Mouse (Mus musculus): ENCODE measurements around the gene Calr3.

Gene Calr3

DNA sequence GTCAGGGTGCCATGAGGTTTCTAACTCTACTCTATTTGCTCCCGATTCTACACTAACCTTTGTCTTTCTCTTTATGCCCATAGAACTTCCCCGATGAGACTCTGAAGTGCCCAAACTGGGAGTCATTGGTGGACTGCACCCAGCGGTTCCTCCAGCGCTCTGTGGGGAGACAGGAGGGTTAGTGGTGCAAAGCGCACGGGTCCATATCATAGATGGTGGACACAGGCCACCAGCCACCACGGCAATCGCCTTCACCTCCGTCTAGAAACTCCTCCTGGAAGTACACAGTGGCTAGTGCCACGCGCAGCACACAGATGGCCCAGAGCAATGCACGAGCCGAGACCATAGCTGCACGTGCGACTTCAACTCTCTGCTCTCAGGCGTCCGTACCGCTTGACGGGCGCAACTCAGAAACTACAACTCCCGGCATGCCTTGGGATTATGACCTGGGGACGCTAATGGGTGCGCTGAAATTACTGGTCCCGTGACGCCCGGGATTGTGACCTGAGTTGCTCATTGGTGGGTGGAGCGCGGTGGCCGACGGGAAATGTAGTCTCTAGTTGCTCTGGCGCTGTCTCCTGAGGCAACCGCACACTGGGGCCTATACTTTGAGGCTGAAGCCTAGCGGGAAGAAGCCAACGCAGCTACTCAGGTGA is at the start of gene Calr3, which contains the start of gene 1700030K09Rik:
Gene Calr3, minus strand, starts transcription at position 533 of the 656 bp plus-strand sequence.
Gene 1700030K09Rik, plus strand, starts transcription at position 543 of the 656 bp plus-strand sequence.
- DNase-seq (ENCODE audit: low spot score in 2 of 2), result peak; percentile 97 to 98

DNA sequence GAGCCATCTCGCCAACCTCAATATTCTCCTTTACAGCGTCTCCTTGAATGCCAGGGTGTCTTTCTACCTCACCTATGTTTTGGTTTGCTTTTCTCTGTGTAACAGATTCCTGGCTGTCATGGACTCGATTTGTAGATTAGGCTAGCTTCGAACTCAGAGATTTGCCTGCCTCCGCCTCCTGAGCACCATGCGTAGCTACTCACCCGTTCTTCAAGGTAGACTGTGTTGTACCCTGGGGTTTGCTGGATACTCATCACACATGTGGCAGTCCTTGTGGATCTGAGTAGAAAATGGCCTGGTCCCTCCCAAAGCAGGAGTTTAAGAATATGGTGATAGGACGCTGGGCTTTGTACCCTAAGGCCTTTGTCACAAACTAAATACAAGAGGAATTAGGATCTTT is 49.7 kb upstream of the Calr3 start:
- no peak for DNase-seq (ENCODE audit: low spot score in 2 of 2)

DNA sequence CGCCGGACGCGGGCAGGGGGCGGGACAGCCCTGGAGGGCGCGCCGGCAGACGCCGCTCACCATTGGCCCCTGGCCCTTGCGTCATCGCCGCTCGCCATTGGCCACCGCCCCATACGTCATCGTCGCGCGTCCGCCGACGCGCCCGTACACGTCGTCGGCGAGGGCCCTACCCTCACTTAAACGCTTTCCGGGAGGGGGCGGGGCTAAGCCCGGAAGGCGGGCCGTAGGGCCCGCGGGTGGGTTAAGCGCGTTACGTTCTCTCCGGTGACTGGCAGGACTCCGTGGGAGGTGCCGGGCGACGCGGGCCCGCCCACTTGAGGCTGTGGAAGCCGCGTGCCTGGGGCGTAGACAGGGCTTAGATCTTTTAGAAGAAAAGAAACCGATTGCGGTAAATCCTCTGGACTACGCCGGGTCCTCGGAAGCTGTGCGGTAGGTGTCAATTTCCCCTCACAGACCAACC is 49.0 kb upstream of the Calr3 start:
- peak; percentile 100 for DNase-seq (ENCODE audit: low spot score in 2 of 2)

GRCm38 (mm10) chr8:72491680-72492621 is 48.3 kb upstream of the Calr3 start, which contains the start of gene Slc35e1:
Gene Slc35e1, minus strand, starts transcription at chr8:72492614.
- DNase-seq (ENCODE audit: low spot score in 2 of 2), result peak in 1 of 2 experiments; percentile 24

- DNase-seq (ENCODE audit: low spot score in 2 of 2), result no peak
These were observed 47.3 kb upstream of the Calr3 start for GRCm38 (mm10) chr8:72491017-72491416.

GRCm38 (mm10) chr8:72487014-72487413 is 43.3 kb upstream of the Calr3 start:
- no peak for DNase-seq (ENCODE audit: low spot score in 2 of 2)

DNA sequence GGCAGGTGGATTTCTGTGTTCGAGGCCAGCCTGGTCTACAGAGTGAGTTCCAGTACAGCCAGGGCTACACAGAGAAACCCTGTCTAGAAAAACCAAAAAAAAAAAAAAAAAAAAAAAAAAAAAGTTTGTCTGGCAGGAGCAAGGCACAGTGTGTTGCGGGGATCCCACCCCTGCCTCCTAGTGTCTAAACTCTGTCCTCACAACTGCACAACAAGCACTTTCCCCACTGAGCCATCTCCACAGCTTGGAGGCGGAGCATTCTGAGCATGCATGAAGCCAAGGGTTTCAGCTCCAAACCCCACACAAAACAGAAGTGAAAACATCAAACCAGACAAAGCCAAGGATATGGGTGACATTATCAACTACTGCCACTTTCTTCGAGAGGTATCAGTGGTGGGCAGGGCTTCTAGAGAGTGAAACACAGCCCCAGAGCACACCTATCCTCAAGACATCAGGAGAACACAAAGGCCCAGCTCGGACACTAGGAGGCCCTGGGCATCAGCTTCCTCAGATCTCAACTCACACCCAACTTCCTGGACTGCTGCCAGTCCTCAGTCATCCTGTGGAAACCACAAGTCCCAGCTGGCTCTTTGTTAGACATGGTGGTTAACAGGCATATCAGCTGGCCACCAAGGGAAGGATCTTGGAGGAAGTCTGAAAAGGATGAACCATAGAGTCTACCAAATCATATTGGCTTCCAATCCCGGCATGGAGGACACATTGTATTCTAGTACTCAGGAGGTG is 42.0 kb upstream of the Calr3 start:
- DNase-seq (ENCODE audit: low spot score in 2 of 2), result no peak

- peak; percentile 93 to 96 for DNase-seq (ENCODE audit: low spot score in 2 of 2)
These were observed 31.3 kb upstream of the Calr3 start, which contains the start of gene Cherp for GRCm38 (mm10) chr8:72474826-72475546. Gene Cherp, minus strand, starts transcription at chr8:72475226.

DNA sequence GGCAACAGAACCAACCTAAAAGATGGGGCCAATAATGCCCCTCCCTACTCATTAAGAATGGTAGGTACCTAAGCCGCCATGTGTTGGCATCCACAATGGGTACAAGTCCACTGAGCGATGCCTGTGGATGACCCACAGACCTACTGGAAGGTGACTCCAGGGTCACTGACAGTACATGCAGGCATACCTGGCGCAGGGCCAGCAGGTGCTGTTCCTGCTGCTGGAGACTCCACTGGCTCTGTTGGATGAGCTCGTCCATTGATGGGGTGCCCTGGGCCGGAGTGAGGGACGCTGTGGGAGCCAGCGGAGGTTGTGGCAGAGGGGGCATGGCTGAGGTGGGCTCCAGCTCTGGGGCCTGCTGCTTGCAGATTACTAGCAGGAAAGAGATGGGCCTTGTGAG is 27.0 kb upstream of the Calr3 start:
- DNase-seq (ENCODE audit: low spot score in 2 of 2), result no peak

DNA sequence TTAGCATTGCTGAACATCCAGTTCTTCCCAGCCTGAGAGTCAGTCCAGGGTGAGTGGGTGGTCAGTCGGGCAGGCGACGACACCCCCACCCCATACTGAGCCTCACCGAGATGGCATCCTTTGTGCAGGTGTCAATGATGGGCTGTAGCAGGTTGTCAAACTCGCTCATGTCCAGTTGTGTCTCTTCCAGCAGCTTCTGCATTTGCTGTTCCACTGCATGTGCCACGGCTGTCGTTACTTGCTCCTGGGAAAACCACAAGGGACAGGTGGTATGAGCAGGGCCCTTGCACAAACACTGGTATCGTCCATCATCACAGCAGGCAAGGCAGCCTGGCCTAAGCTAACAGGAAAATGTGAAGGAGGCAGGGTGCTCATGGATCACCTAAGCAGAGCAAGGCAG is 26.3 kb upstream of the Calr3 start:
- no peak for DNase-seq (ENCODE audit: low spot score in 2 of 2)

- no peak for DNase-seq (ENCODE audit: low spot score in 2 of 2)
These were observed 25.6 kb upstream of the Calr3 start for GRCm38 (mm10) chr8:72469243-72469642.

DNA sequence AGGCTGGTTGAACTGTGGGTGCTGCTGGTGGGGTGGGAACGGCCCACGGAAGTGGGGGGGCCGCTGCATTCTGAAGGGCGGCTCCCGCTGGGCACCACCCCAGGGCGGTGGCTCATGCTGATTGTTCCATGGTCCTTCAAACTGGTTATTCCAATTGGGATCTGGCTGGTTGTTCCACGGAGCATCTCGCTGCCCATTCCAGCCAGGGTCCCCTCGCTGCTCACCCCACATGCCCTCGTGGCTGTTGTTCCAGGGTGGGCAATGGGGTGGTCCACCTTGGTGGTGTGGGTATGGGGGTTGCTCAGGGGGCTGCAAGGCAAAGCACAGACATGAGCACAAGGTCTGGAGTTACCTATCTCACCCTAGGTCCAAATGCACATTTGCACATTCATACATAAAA is 20.5 kb upstream of the Calr3 start:
- no peak for DNase-seq (ENCODE audit: low spot score in 2 of 2)

DNA sequence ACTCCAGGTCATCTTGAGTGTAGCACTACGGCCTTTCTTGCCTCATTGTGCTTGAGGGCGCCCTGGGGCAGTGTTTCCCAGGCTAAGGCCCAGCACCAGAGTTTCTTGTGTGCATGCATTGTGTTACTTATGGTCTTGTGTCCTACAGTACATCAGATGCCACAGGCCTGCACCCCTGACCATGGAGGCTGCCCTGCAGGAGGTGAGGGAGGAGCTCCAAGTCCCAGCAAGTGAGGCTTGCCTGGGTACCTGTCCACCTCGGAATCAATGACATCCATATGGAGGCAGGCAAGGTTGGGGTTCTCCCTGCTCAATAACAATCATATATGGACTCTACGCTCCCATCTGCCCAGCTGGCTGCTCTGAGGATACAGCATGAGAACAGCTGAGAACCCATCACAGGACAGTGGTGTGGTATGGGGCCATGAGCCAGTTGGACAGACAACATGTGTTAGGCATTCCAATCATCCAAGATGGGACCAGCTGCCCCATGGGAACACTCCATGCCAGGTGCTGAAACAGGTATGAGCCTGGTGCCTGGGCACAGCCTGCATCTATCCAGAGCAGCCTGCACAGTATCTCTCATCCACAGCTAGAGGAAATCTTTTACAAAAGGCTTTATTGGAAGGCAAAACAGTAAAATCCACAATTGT is 16.3 kb upstream of the Calr3 start:
- DNase-seq (ENCODE audit: low spot score in 2 of 2), result no peak

DNA sequence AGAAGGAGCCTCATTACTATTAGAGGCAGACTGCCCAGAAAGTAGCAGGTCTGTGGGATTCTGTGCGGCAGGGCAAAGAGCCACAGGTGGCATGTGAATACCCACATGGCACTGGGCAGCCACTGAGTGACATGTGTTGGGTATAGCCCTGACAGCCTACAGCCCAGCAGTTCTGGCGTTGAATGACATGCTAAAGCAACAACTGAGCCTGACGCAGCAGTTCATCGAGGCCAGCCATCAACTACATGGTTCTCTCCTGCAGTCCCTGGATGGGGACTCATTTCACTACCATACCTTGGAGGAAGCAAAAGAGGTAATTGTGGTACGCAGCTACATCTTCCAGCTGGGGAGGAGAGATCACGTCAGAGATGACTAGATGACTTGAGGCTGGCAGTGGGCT is 14.8 kb upstream of the Calr3 start:
- DNase-seq (ENCODE audit: low spot score in 2 of 2), result no peak

GRCm38 (mm10) chr8:72457806-72458205 is 14.1 kb upstream of the Calr3 start:
- DNase-seq (ENCODE audit: low spot score in 2 of 2), result no peak

- DNase-seq (ENCODE audit: low spot score in 2 of 2), result no peak
These were observed 11.6 kb upstream of the Calr3 start for GRCm38 (mm10) chr8:72455317-72455716.

- DNase-seq (ENCODE audit: low spot score in 2 of 2), result no peak
These were observed 10.2 kb upstream of the Calr3 start for GRCm38 (mm10) chr8:72453904-72454303.

- no peak for DNase-seq (ENCODE audit: low spot score in 2 of 2)
These were observed 7.8 kb upstream of the Calr3 start for GRCm38 (mm10) chr8:72451516-72451915.

GRCm38 (mm10) chr8:72445071-72445470 is 1.4 kb upstream of the Calr3 start:
- no peak for DNase-seq (ENCODE audit: low spot score in 2 of 2)

DNA sequence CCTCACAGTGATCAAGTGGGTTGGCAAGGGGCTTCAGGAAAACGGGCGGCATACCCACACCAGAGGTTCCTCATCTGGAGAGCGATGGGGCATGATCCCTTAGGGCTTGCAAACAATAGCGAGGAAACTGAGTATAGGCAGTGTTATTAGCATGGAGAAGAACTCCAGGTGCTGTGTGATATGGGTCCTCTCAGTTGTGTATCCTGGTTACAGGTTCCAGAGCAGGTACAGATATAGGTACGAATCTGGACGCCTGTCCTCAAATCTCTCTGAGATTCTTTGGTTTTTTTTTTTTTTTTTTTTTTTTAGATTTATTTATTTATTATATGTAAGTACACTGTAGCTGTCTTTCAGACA is 302 bp upstream of the Calr3 start:
- DNase-seq (ENCODE audit: low spot score in 2 of 2), result no peak
